Mouse (Mus musculus): ENCODE data around the gene Tmprss9. TPM values are rescaled to one million over a fixed set of nuclear protein-coding genes. Genes with fewer than 3 reads are reported as not detected.
"Not testable (repeated sequence)": the region's sequence is repeated elsewhere in the genome, so short reads cannot be mapped to it uniquely, and the experiment has no call there.

Tmprss9 gene
- 0.08 TPM in 1 of 2 replicates, not detected in the other for polyA plus RNA-seq (2012; ENCODE audit: insufficient read depth, low replicate concordance)

- H3K36me3 ChIP-seq (replicated peaks; ENCODE audit: low read length), result peaks cover 23% of the 10 kb centered on the region
- H3K27me3 ChIP-seq (replicated peaks), result peaks cover 33% of the 10 kb centered on the region
- no peaks in the 10 kb centered on the region for H3K9me3 ChIP-seq
- TF ChIP-seq FLI1 (IDR thresholded peaks at IDR 0.05; ENCODE audit: low read length) (no peak), GATA1 (IDR thresholded peaks at IDR 0.05; ENCODE audit: borderline replicate concordance, low read length) (no peak)
- H3K4me3 ChIP-seq (replicated peaks), result peak within 1 kb of the TSS; percentile 42
- peaks cover 23% of the 10 kb centered on the region for H3K4me1 ChIP-seq
Measured at GRCm38 (mm10) chr10:80871581-80871980, at the start of gene Tmprss9. TSS of gene Tmprss9 (plus strand) at chr10:80871848.

DNA sequence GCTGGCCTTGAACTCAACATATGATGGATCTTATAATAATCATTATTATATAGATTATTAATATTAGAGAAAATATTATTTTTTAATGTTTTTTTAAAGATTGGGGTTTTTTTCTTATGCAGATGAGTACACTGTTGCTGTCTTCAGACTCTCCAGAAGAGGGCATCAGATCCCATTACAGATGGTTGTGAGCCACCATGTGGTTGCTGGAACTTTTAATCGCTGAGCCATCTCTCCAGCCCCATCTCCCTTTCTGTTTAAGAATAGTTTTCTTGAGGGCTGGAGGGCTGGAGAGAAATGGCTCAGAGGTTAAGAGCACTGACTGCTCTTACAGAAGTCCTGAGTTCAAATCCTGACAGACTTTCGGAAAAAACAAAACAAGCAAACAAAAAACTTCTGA, 49.7 kb upstream of the Tmprss9 start:
- Histone ChIP-seq H3K36me3 (replicated peaks; ENCODE audit: low read length) (no peaks in the 10 kb centered on the region), H3K4me3 (replicated peaks) (peak overlapping the region; percentile 78), H3K9me3 (no peaks in the 10 kb centered on the region), H3K4me1 (peaks cover 49% of the 10 kb centered on the region), H3K27me3 (replicated peaks) (no peaks in the 10 kb centered on the region)
- no peak for TF ChIP-seq GATA1 (IDR thresholded peaks at IDR 0.05; ENCODE audit: borderline replicate concordance, low read length)
- no peak for TF ChIP-seq FLI1 (IDR thresholded peaks at IDR 0.05; ENCODE audit: low read length)

DNA sequence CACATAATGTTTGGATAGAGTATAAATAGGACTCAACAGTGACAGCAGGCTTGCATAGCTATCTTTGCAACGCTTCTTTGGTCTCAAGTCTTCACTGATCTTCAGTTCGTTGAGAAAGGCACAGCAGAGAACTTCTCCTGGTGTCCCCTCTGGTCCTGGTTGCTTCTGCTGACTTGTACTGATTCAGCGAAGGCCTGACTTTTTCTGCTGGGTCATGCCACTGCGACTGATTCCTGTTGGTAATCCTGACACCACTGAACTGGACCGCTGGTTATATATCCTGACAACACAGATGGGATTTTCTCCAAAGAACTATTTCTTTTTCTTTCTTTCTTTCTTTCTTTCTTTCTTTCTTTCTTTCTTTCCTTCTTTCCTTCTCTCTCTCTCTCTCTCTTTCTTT, 49.1 kb upstream of the Tmprss9 start:
- H3K4me3 ChIP-seq (replicated peaks), result peak overlapping the region; percentile 78
- TF ChIP-seq GATA1 (IDR thresholded peaks at IDR 0.05; ENCODE audit: borderline replicate concordance, low read length), result no peak
- TF ChIP-seq FLI1 (IDR thresholded peaks at IDR 0.05; ENCODE audit: low read length), result no peak
- peaks cover 51% of the 10 kb centered on the region for H3K4me1 ChIP-seq
- no peaks in the 10 kb centered on the region for H3K9me3 ChIP-seq
- H3K27me3 ChIP-seq (replicated peaks), result no peaks in the 10 kb centered on the region
- H3K36me3 ChIP-seq (replicated peaks; ENCODE audit: low read length), result peaks cover 3% of the 10 kb centered on the region

DNA sequence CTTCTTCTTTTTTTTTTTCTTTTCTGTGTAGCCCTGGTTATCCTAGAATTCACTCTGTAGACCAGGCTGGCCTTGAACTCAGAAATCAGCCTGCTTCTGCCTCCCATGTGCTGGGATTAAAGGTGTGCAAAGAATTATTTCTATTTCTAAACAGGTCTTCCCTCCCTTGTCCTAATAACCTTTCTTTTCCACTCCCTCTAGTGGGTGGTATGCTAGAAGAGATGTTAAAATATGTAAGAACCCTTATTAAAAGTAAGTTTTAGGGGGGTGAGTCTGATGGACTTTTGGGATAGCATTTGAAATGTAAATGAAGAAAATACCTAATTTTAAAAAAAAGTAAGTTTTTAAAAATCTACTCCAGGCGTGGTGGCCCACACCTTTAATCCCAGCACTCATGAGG, 48.3 kb upstream of the Tmprss9 start:
- Histone ChIP-seq H3K27me3 (replicated peaks) (no peaks in the 10 kb centered on the region), H3K4me1 (peaks cover 57% of the 10 kb centered on the region)
- TF ChIP-seq FLI1 (IDR thresholded peaks at IDR 0.05; ENCODE audit: low read length), result no peak

DNA sequence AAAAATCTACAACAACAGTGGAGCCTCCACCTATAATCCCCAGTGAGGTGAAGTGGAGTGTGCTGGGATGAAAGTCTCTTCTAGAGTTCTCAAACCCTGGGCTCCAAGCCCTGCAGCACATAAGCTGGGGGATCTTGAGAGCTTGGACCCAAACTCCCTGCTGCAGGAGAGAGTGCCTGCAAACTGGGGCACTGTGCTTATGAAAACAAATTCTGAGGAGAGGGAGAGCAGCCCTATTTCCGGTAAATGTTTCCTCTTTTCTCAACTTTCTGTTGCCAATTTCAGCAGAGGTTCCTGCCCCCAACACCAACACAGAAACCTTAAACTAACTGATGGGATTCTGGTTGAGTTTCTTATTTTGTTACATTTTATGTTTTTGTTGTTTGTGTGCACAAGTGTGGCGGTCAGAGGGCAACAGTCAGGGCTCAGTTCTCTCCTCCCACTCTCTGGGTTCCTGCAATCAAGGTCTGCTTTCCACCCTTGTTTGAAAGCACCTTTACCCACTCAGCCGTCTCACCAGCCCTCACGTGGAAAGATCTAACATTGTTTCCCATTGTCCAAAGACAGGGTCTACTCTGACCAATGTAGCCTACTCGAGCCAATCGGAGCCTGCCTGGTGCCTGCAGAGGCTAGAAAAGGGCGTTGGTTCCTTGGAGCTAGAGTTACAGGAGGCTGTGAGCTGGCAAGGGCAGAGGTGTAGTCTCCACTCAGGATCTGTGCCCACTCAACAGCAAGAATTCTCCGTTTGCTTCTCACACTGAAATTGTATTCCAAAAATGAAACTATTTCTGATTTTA, 47.6 kb upstream of the Tmprss9 start:
- no peak for TF ChIP-seq FLI1 (IDR thresholded peaks at IDR 0.05; ENCODE audit: low read length)
- TF ChIP-seq GATA1 (IDR thresholded peaks at IDR 0.05; ENCODE audit: borderline replicate concordance, low read length), result no peak
- peaks cover 54% of the 10 kb centered on the region for H3K4me1 ChIP-seq
- no peaks in the 10 kb centered on the region for H3K9me3 ChIP-seq
- no peaks in the 10 kb centered on the region for H3K27me3 ChIP-seq (replicated peaks)
- H3K36me3 ChIP-seq (replicated peaks; ENCODE audit: low read length), result peaks cover 15% of the 10 kb centered on the region
- peak overlapping the region; percentile 86 for H3K4me3 ChIP-seq (replicated peaks)

More for the DNA sequence above, 48.3 kb upstream of the Tmprss9 start:
- Histone ChIP-seq H3K36me3 (replicated peaks; ENCODE audit: low read length) (peaks cover 10% of the 10 kb centered on the region), H3K4me3 (replicated peaks) (no peak overlapping the region), H3K9me3 (no peaks in the 10 kb centered on the region)

DNA sequence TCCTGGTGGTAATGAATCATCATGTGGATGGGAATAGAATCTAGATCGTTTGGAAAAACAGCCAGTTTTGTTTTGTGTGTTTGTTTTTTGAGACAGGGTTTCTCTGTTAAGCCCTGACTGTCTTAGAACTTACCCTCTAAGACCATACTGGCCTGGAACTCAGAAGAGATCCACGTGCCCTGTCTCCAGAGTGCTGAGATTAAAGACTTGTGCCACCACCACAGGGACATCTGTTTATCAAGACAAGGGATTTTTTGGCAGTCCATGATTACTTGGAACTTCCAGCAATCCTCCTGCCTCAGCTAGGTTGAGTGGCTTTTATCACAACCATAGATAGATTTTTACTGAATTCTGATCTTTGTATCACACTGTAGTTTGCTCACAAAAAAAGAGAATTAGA, 46.8 kb upstream of the Tmprss9 start:
- H3K4me3 ChIP-seq (replicated peaks), result peak overlapping the region; percentile 21
- peaks cover 23% of the 10 kb centered on the region for H3K36me3 ChIP-seq (replicated peaks; ENCODE audit: low read length)
- no peaks in the 10 kb centered on the region for H3K9me3 ChIP-seq
- peaks cover 55% of the 10 kb centered on the region for H3K4me1 ChIP-seq
- H3K27me3 ChIP-seq (replicated peaks), result no peaks in the 10 kb centered on the region
- TF ChIP-seq GATA1 (IDR thresholded peaks at IDR 0.05; ENCODE audit: borderline replicate concordance, low read length) (no peak), FLI1 (IDR thresholded peaks at IDR 0.05; ENCODE audit: low read length) (no peak)

GRCm38 (mm10) chr10:80826151-80827062, 45.2 kb upstream of the Tmprss9 start, which contains the start of gene Oaz1:
TSS of gene Oaz1 (plus strand) at chr10:80826656.
- peaks cover 36% of the 10 kb centered on the region for H3K36me3 ChIP-seq (replicated peaks; ENCODE audit: low read length)
- no peaks in the 10 kb centered on the region for H3K27me3 ChIP-seq (replicated peaks)
- H3K4me1 ChIP-seq, result peaks cover 71% of the 10 kb centered on the region
- TF ChIP-seq GATA1 (IDR thresholded peaks at IDR 0.05; ENCODE audit: borderline replicate concordance, low read length) (no peak), FLI1 (IDR thresholded peaks at IDR 0.05; ENCODE audit: low read length) (no peak)
- H3K9me3 ChIP-seq, result no peaks in the 10 kb centered on the region
- peak within 1 kb of the TSS; percentile 93 for H3K4me3 ChIP-seq (replicated peaks)

GRCm38 (mm10) chr10:80827063-80827869, 44.4 kb upstream of the Tmprss9 start:
- peaks cover 36% of the 10 kb centered on the region for H3K36me3 ChIP-seq (replicated peaks; ENCODE audit: low read length)
- H3K9me3 ChIP-seq, result no peaks in the 10 kb centered on the region
- peak overlapping the region; percentile 93 for H3K4me3 ChIP-seq (replicated peaks)
- H3K4me1 ChIP-seq, result peaks cover 74% of the 10 kb centered on the region
- peaks cover under 1% of the 10 kb centered on the region for H3K27me3 ChIP-seq (replicated peaks)
- TF ChIP-seq FLI1 (IDR thresholded peaks at IDR 0.05; ENCODE audit: low read length) (no peak), GATA1 (IDR thresholded peaks at IDR 0.05; ENCODE audit: borderline replicate concordance, low read length) (no peak)

GRCm38 (mm10) chr10:80827870-80828420, 43.7 kb upstream of the Tmprss9 start:
- Histone ChIP-seq H3K4me1 (peaks cover 75% of the 10 kb centered on the region), H3K4me3 (replicated peaks) (peak overlapping the region; percentile 93), H3K9me3 (no peaks in the 10 kb centered on the region), H3K27me3 (replicated peaks) (peaks cover 4% of the 10 kb centered on the region), H3K36me3 (replicated peaks; ENCODE audit: low read length) (peaks cover 36% of the 10 kb centered on the region)
- TF ChIP-seq FLI1 (IDR thresholded peaks at IDR 0.05; ENCODE audit: low read length) (no peak), GATA1 (IDR thresholded peaks at IDR 0.05; ENCODE audit: borderline replicate concordance, low read length) (no peak)

GRCm38 (mm10) chr10:80828587-80828986, 43.1 kb upstream of the Tmprss9 start:
- H3K9me3 ChIP-seq, result not testable (repeated sequence)
- peaks cover 36% of the 10 kb centered on the region for H3K36me3 ChIP-seq (replicated peaks; ENCODE audit: low read length)
- H3K4me3 ChIP-seq (replicated peaks), result peak overlapping the region; percentile 72
- peaks cover 11% of the 10 kb centered on the region for H3K27me3 ChIP-seq (replicated peaks)
- peaks cover 75% of the 10 kb centered on the region for H3K4me1 ChIP-seq

Data from megakaryocyte, embryonic 14.5 days (primary cell).